Mouse (Mus musculus) bone marrow macrophage, adult 2 months (primary cell): Measurements from ENCODE around the gene 4930556J24Rik. TPM values are rescaled to one million over a fixed set of nuclear protein-coding genes. Genes with fewer than 3 reads are reported as not detected.

ENCODE experiments used
- H3K27ac ChIP-seq: 2 replicates; pipeline ENCODE4 v1.5.1; 2012; ENCODE audit warnings: low read depth, low read length; ENCODE audit not compliant: insufficient read depth
- H3K4me1 ChIP-seq: 2 replicates; pipeline ENCODE4 v1.6.1; 2012; ENCODE audit warnings: low read length; ENCODE audit not compliant: control insufficient read depth, insufficient read depth
- H3K4me3 ChIP-seq: 2 replicates; pipeline ENCODE4 v1.5.1; 2012; ENCODE audit warnings: mild to moderate bottlenecking, low read length, moderate library complexity; ENCODE audit not compliant: insufficient read depth
- CTCF ChIP-seq: IDR thresholded peaks from 2 replicates; pipeline ENCODE4 v1.5.1; 2012; ENCODE audit warnings: low read depth, mild to moderate bottlenecking, low read length, moderate library complexity
- POLR2A ChIP-seq: IDR thresholded peaks from 2 replicates; pipeline ENCODE4 v1.6.1; 2012; ENCODE audit warnings: mild to moderate bottlenecking, low read depth, low read length, borderline replicate concordance
- polyA plus RNA-seq: library from polyadenylated mRNA; stranded (reverse); fragments of >200 nt; gene quantifications from 2 replicates; pipeline ENCODE4 v1.2.4, GENCODE M21; 2012; ENCODE audit not compliant: missing spikeins, insufficient read depth, insufficient read length

Gene 4930556J24Rik
- polyA plus RNA-seq, 1 experiment, result not detected

DNA sequence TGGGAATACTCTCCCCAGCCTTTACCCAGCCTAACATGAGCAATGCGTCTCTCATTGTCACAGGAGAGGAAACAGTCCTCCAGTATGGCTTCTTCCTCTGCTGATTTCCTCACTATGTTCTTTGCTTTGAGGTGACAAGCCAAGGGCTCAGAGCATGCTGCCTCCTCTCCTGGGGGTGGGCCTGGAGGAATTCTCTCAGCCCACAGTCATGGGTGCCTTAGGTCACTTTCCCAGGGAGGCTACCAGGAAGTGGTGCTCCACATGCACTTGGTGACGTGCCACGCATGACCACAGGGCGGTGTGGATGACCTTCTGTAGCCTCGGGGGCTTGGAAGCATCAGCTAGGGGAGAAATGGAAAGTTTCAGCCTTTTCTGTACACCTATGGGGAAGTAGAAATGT lies 18.9 kb upstream of the 4930556J24Rik start:
- TF ChIP-seq CTCF (no peak), POLR2A (no peak)
- H3K4me1 ChIP-seq, result 0 out of 2 replicates have a peak, but pooled peaks cover 3% of the 10 kb centered on the region
- no peak overlapping the region for H3K4me3 ChIP-seq
- no peak overlapping the region for H3K27ac ChIP-seq

DNA sequence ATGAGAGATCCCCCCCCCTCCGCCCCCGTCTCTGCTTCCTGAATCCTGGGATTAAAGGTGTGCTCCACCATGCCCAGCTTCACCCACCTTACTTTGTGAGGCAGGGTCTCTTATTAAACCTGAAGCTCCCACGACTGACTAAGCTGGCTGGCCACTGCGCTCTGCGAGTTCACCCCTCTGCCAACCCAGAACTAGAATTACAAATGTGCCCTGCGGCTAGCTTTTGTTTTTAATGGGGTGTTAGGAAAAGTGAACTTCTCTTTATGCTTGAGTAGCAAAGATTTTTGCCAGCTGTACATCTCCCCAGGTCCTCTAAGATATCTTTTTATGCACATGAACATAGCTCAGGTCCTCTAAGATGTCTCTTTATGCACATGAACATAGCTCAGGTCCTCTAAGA lies 17.3 kb upstream of the 4930556J24Rik start:
- 0 out of 2 replicates have a peak, but pooled peaks cover 3% of the 10 kb centered on the region for H3K4me1 ChIP-seq
- H3K4me3 ChIP-seq, result no peak overlapping the region
- no peak overlapping the region for H3K27ac ChIP-seq
- TF ChIP-seq POLR2A (no peak), CTCF (no peak)

DNA sequence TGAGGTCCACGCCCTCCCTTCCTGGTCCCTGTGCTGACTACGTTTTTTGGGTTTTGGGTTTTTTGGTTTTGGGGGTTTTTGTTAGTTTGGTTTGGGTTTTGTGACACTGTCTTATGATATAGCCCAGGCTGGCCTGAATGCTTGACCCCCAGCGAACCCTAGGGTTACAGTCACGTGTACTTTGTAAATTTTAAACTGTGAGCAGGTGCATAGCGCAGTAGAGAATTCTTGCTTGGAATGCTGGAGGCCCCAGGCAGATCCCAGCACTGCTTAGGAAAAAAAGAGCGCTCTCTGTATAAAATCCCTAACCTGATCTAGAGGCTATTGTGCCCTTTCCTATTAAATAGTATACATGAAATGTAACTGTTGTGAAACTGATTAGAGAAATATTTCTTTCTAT lies 16.6 kb upstream of the 4930556J24Rik start:
- no peak overlapping the region for H3K27ac ChIP-seq

DNA sequence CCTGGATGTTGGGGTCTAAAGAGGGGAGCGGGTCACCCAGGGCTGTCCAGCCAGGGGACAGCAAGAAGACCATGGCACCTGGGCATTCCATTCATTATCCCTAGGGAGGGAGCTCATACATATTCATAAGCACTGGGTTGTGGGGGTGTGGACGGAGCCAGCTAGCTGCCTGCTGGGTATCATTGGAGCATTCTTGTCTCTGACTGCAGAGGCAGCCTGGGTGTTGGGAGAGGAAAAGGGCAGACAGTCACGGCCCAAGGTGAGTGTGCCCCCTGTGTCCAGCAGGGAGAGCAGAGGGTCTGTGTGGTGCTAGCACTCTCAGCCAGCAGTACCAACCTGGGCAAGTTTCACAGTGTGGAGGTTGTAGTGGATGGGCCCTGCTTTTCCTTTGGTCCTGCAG lies 13.2 kb upstream of the 4930556J24Rik start:
- Histone ChIP-seq H3K4me3 (no peak overlapping the region), H3K27ac (no peak overlapping the region), H3K4me1 (no peaks in the 10 kb centered on the region)
- TF ChIP-seq CTCF (no peak), POLR2A (no peak)

More for the DNA sequence above, 16.6 kb upstream of the 4930556J24Rik start:
- Histone ChIP-seq H3K4me1 (no peaks in the 10 kb centered on the region), H3K4me3 (no peak overlapping the region)
- TF ChIP-seq POLR2A (no peak), CTCF (no peak)

DNA sequence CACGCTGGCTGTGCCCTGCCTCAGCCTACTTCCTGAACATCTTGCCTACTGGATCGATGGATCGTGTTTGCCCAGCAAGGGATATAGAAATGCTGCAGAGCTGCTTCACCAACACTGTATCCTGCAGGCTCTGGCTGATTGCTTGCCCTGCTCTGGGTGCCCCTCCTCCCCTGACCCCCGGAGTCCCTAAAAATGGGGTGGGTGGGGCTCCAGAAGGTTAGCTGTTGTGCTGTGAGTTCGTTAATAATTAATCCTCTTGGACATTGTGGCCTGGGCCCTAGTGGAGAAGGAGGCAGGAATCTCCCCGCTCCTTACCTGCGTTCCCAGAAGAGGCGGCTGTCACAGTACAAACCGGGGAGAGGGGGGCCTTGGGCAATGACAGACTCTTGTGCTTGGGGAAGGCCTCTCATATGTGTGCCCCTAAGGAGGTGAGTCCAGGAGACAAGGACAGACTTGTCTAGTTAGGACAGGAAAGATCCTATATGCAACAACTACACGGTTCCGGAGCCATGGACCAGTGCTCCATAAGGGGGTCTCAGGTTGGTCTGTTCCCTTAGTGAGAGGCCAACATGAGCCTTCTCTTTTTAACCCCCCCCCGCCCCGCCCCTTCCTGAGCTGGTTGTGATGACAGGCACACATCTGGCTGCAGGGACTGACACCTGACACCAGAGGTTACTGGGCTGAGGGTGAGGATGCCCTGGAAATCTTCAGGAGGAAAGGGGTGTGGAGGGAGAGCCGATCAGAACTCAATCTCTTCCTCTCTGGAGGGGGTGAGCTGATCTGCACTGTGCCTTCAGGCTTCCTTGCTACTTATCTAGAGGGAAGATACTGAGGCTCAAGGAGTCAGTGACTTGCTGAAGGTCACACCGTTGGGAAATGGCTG lies 7.5 kb upstream of the 4930556J24Rik start:
- TF ChIP-seq POLR2A (no peak), CTCF (no peak)
- Histone ChIP-seq H3K4me3 (no peak overlapping the region), H3K27ac (no peak overlapping the region), H3K4me1 (peaks cover 2% of the 10 kb centered on the region; the same call in 1 of the 2 replicates)

DNA sequence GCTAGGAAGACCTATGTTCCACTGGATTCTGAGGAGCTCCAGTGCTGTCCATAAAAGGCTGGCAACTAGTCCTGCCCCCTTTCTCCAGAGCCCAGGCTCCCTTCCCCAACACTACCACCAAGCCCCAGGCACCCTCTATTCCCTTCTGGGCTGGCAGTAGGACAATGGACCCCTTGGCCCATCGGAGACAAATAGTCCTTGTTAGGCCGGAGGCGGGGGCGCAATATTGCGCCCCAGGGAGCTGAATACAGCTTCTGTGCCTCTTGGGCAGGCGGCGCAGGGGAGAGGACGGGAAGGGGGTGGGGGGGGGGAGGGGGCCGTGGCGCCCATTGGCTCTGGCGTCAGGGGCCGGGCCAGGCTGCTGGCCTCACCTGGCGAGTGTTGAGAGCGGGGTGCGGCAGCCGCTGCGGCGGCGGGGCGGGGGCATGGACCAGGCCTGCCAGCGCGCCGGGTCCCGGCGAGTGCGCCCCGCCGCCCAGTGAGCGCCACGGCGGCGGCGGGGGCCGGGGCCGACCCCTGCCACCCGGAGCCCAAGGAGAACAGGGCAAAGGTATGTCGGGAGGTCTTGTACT lies 6.8 kb upstream of the 4930556J24Rik start, which contains the start of gene Gal3st1:
Gal3st1 (plus strand) TSS at position 346 of the 572 bp plus-strand sequence.
- Histone ChIP-seq H3K27ac (no peak within 1 kb of the TSS), H3K4me3 (no peak within 1 kb of the TSS), H3K4me1 (peaks cover 2% of the 10 kb centered on the region; the same call in 1 of the 2 replicates)
- no peak for TF ChIP-seq POLR2A
- TF ChIP-seq CTCF, result no peak

DNA sequence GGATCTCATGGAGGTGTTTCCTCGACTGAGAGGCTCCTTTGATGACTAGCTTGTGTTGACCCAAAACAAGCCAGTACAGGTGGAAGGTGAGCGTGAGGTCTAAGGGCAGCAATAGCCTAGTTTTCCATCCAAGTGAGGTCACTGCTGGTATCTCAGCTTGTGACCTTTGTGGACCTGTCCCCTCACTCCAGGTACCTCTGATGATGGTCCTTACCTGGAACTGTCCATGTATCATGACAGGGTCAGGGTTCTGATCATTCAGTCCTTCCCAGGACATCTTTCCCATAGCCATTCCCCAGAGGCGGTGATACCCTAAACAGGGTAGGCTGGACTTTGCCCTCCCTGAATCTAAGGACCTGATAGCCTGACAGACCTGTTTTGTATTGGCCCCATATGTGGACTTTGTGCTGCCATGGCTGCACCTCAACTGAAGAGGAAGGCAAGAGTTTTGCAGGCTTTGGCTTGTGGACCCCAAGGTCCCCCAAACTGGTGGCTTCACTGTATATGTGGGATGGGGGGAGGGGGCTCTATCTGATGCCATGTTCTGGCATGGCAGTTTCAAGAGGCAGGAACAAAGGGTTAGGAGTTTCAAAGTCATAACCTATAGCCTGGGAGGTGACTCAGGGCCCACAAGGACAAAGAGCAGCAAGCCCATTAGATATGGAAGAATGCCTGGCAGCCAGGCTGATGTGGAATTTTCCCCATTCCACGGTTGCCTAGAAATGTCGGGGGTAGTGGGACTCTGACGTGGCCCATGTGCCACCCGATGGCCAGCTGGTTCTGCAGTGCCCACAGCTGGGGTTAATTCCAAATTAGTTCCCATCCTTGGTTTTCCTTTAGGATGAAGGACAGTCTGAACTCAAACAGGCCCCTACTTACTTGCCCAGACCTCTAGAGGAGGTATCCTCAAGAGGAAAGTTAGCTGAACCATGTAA lies 6.0 kb upstream of the 4930556J24Rik start:
- H3K27ac ChIP-seq, result no peak overlapping the region
- peaks cover 2% of the 10 kb centered on the region; the same call in 1 of the 2 replicates for H3K4me1 ChIP-seq
- no peak for TF ChIP-seq CTCF
- no peak for TF ChIP-seq POLR2A
- H3K4me3 ChIP-seq, result no peak overlapping the region

DNA sequence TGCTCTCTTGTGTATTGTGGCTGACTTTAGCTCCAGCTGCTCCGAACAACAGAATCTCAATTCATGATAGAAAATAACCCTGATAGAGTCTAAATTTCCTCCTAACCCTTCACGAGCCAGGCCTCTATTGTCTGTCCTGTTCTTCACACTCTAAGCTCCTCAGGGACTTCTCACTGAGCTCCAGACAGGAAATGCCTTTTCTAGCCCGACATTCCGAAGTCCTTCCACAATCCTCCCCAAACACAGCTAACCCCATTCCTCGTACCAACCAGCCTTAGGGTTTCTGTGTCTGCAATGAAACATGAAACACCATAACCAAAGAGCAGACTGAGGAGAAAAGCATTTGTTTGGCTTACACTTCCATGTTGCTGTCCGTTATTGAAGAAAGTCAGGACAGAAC lies 5.0 kb upstream of the 4930556J24Rik start:
- peaks cover 2% of the 10 kb centered on the region; the same call in 1 of the 2 replicates for H3K4me1 ChIP-seq
- TF ChIP-seq CTCF, result no peak
- no peak for TF ChIP-seq POLR2A
- no peak overlapping the region for H3K27ac ChIP-seq
- H3K4me3 ChIP-seq, result no peak overlapping the region

DNA sequence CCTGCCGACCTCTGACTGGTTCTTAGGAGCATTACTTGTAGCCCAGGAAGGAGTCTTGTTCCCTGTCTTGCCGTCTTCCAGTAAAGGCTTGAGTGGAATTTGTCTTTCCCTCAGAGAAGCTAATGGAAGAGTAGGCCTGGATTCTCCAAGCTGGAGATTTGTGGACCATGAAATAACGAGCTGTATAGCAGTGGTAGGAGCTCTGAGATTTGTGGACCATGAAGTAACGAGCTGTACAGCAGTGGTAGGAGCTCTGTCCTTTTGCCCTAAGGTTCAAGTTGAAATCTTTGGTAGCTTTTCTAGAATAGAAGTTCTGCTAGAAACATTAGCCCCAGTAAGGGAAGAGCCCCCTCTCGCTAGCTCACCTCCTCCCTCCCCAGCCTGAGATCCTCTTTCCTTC lies 1.8 kb upstream of the 4930556J24Rik start:
- H3K4me3 ChIP-seq, result no peak overlapping the region
- H3K4me1 ChIP-seq, result peaks cover 2% of the 10 kb centered on the region; the same call in 1 of the 2 replicates
- TF ChIP-seq POLR2A (no peak), CTCF (no peak)
- H3K27ac ChIP-seq, result no peak overlapping the region
